15 mouse cellular contexts compared by ENCODE assay signal in the genomic region with DNA sequence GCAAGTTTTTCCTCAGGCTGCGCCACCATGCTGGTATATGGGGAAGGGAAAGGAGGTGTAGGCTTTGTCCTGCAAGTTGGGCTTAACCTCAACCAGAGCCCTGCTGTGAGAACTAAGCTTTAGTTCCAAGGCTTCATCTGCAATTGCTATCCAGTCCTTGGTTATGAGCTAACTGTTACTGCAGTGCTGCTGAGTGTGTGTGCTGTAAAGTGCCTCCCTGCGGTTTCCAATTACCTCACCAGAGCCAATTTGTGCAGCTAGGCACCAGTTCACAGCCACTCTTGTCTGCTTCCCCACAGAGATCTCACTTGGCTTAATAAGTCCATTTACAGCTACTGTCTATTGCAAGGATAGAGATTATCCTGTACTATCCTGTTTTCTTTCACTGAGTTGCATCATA. TPM values are rescaled to one million over a fixed set of nuclear protein-coding genes. Genes with fewer than 3 reads are reported as not detected.
DNase-seq lines count a peak whose midpoint lies in the region; ATAC-seq lines count a peak whose summit lies in the region.
"Had no signal": no experiment of that assay in that cellular context is flagged by ENCODE, and none has a peak within 500 bp of the region (broad histone marks: within the 10 kb centered on the region; RNA-seq: fewer than 3 reads in every experiment).

No protein-coding gene starts in this region.

- H3K4me3 ChIP-seq in hindbrain, embryonic 14.5 days (replicated peaks; ENCODE audit: low read length), result no peak overlapping the region
- H3K4me3 ChIP-seq in hindbrain, embryonic 11.5 days (ENCODE audit: low read depth, low read length), result no peak overlapping the region
- no peak overlapping the region for H3K4me3 ChIP-seq in embryonic facial prominence, embryonic 14.5 days (ENCODE audit: low read depth, low read length)
- no peak overlapping the region for H3K4me3 ChIP-seq in midbrain, embryonic 16.5 days (ENCODE audit: low read depth, low read length)
- H3K4me3 ChIP-seq: heart, embryonic 12.5 days; hindbrain, embryonic 13.5 days; kidney, embryonic 15.5 days; megakaryocyte, embryonic 14.5 days had no signal

- H3K4me2 ChIP-seq in hindbrain, embryonic 14.5 days (replicated peaks), result no peak overlapping the region
- H3K4me2 ChIP-seq in hindbrain, embryonic 11.5 days (replicated peaks; ENCODE audit: low read depth, low read length), result no peak overlapping the region
- no peak overlapping the region for H3K4me2 ChIP-seq in embryonic facial prominence, embryonic 14.5 days (ENCODE audit: low read depth, low read length)
- H3K4me2 ChIP-seq in midbrain, embryonic 16.5 days (ENCODE audit: low read length), result no peak overlapping the region
- H3K4me2 ChIP-seq: heart, embryonic 12.5 days; hindbrain, embryonic 13.5 days; kidney, embryonic 15.5 days had no signal

- H3K36me3 ChIP-seq in hindbrain, embryonic 14.5 days (replicated peaks; ENCODE audit: control insufficient read depth, insufficient read depth), result no peaks in the 10 kb centered on the region
- no peaks in the 10 kb centered on the region for H3K36me3 ChIP-seq in hindbrain, embryonic 11.5 days (ENCODE audit: control insufficient read depth, insufficient read depth, low read length)
- H3K36me3 ChIP-seq in embryonic facial prominence, embryonic 14.5 days (ENCODE audit: control insufficient read depth, insufficient read depth, low read length), result no peaks in the 10 kb centered on the region
- no peaks in the 10 kb centered on the region for H3K36me3 ChIP-seq in midbrain, embryonic 16.5 days (ENCODE audit: control insufficient read depth, insufficient read depth, low read length)
- H3K36me3 ChIP-seq: heart, embryonic 12.5 days; hindbrain, embryonic 13.5 days; kidney, embryonic 15.5 days had no signal

- no peaks in the 10 kb centered on the region for H3K4me1 ChIP-seq in hindbrain, embryonic 14.5 days (replicated peaks; ENCODE audit: control insufficient read depth, insufficient read depth, low read length)
- no peaks in the 10 kb centered on the region for H3K4me1 ChIP-seq in hindbrain, embryonic 11.5 days (replicated peaks; ENCODE audit: control insufficient read depth, insufficient read depth, low read length)
- H3K4me1 ChIP-seq in embryonic facial prominence, embryonic 14.5 days (ENCODE audit: control insufficient read depth, insufficient read depth, low read length), result no peaks in the 10 kb centered on the region
- no peaks in the 10 kb centered on the region for H3K4me1 ChIP-seq in midbrain, embryonic 16.5 days (ENCODE audit: control insufficient read depth, insufficient read depth, low read length)
- H3K4me1 ChIP-seq: heart, embryonic 12.5 days; hindbrain, embryonic 13.5 days; kidney, embryonic 15.5 days; megakaryocyte, embryonic 14.5 days had no signal

- H3K9me3 ChIP-seq in hindbrain, embryonic 14.5 days (ENCODE audit: control insufficient read depth, low read length), result no peaks in the 10 kb centered on the region
- H3K9me3 ChIP-seq in hindbrain, embryonic 11.5 days (ENCODE audit: control insufficient read depth, low read length), result no peaks in the 10 kb centered on the region
- no peaks in the 10 kb centered on the region for H3K9me3 ChIP-seq in embryonic facial prominence, embryonic 14.5 days (ENCODE audit: control insufficient read depth, low read length)
- H3K9me3 ChIP-seq in midbrain, embryonic 16.5 days (replicated peaks; ENCODE audit: control insufficient read depth, low read length, poor library complexity, severe bottlenecking), result no peaks in the 10 kb centered on the region
- H3K9me3 ChIP-seq: heart, embryonic 12.5 days; hindbrain, embryonic 13.5 days; kidney, embryonic 15.5 days; megakaryocyte, embryonic 14.5 days had no signal

- peak; percentile 24 for DNase-seq in hindbrain, embryonic 14.5 days (ENCODE audit: low spot score)
- DNase-seq in hindbrain, embryonic 11.5 days (ENCODE audit: low spot score), result no peak
- peak; percentile 40 for DNase-seq in Muller cell, postnatal 12 days (ENCODE audit: inconsistent ontology term)
- DNase-seq in embryonic facial prominence, embryonic 14.5 days (ENCODE audit: low spot score), result peak; percentile 2
- no peak for DNase-seq in spleen, postnatal 10 days (ENCODE audit: low spot score in 2 of 2)
- no peak for DNase-seq in lung, postnatal 36 days
- DNase-seq: cerebellum, adult 11 months; layer of hippocampus, adult 9-11 months; lung, adult 2 months; thymus, adult 2 months had no signal

- H3K27ac ChIP-seq in hindbrain, embryonic 14.5 days, result no peak overlapping the region
- no peak overlapping the region for H3K27ac ChIP-seq in hindbrain, embryonic 11.5 days (ENCODE audit: low read depth, low read length)
- H3K27ac ChIP-seq in embryonic facial prominence, embryonic 14.5 days (replicated peaks; ENCODE audit: low read depth, low read length), result no peak overlapping the region
- no peak overlapping the region for H3K27ac ChIP-seq in midbrain, embryonic 16.5 days (ENCODE audit: low read length)
- H3K27ac ChIP-seq: hindbrain, embryonic 13.5 days; kidney, embryonic 15.5 days had no signal

- no peak overlapping the region for H3K9ac ChIP-seq in hindbrain, embryonic 14.5 days
- no peak overlapping the region for H3K9ac ChIP-seq in hindbrain, embryonic 11.5 days (ENCODE audit: low read depth, low read length)
- H3K9ac ChIP-seq in embryonic facial prominence, embryonic 14.5 days (ENCODE audit: low read depth, low read length), result no peak overlapping the region
- H3K9ac ChIP-seq in midbrain, embryonic 16.5 days (ENCODE audit: low read depth, low read length), result no peak overlapping the region
- H3K9ac ChIP-seq: heart, embryonic 12.5 days; hindbrain, embryonic 13.5 days; kidney, embryonic 15.5 days had no signal

- ATAC-seq in hindbrain, embryonic 14.5 days (ENCODE audit: low FRiP score), result peak; percentile 34; the same call in 1 of the 2 replicates
- ATAC-seq in hindbrain, embryonic 11.5 days (ENCODE audit: low FRiP score), result no peak
- no peak for ATAC-seq in embryonic facial prominence, embryonic 14.5 days (ENCODE audit: low read depth)
- ATAC-seq in midbrain, embryonic 16.5 days, result peak; percentile 48; the same call in 1 of the 2 replicates

- H3K27me3 ChIP-seq in hindbrain, embryonic 14.5 days (ENCODE audit: control insufficient read depth, insufficient read depth, low read length), result no peaks in the 10 kb centered on the region
- H3K27me3 ChIP-seq in hindbrain, embryonic 11.5 days (ENCODE audit: control insufficient read depth, insufficient read depth, low read length), result no peaks in the 10 kb centered on the region
- no peaks in the 10 kb centered on the region for H3K27me3 ChIP-seq in embryonic facial prominence, embryonic 14.5 days (replicated peaks; ENCODE audit: control insufficient read depth, insufficient read depth, low read length)
- no peaks in the 10 kb centered on the region for H3K27me3 ChIP-seq in midbrain, embryonic 16.5 days (ENCODE audit: control insufficient read depth, insufficient read depth, low read depth, low read length)
- H3K27me3 ChIP-seq: heart, embryonic 12.5 days; hindbrain, embryonic 13.5 days; kidney, embryonic 15.5 days had no signal

- 53% methylated on average over 2 of the region's 2 CpGs for WGBS in hindbrain, embryonic 14.5 days
- WGBS in hindbrain, embryonic 11.5 days, result 43% methylated on average over 2 of the region's 2 CpGs
- 58% methylated on average over 2 of the region's 2 CpGs for WGBS in embryonic facial prominence, embryonic 14.5 days
- WGBS in midbrain, embryonic 16.5 days, result 27% methylated on average over 2 of the region's 2 CpGs

RNA-seq across cellular contexts. Expression of a gene that starts 16.1 kb away (rescaled TPM):
- polyA plus RNA-seq in hindbrain, embryonic 14.5 days (2014; fragmentation: Nextera tagmentation; extraction: Ambion mirVana), result 0.92 and 1.1 TPM in 2 replicates
- polyA plus RNA-seq in hindbrain, embryonic 11.5 days (2014; fragmentation: Nextera tagmentation; extraction: Ambion mirVana), result 0.82 and 1.7 TPM in 2 replicates
- polyA plus RNA-seq in embryonic facial prominence, embryonic 14.5 days (2014; fragmentation: Nextera tagmentation; extraction: Ambion mirVana), result 2.4 and 2.6 TPM in 2 replicates
- polyA plus RNA-seq in midbrain, embryonic 16.5 days (2015; fragmentation: Nextera tagmentation; extraction: Ambion mirVana), result 0.41 and 0.44 TPM in 2 replicates

Comparison
In these comparisons a context has a peak if more than half of its experiments do, and no peak if none do; other contexts are left out.
1. ATAC-seq: peak in hindbrain, embryonic 14.5 days (single experiment) and midbrain, embryonic 16.5 days (single experiment); none in hindbrain, embryonic 11.5 days (single experiment) and embryonic facial prominence, embryonic 14.5 days (single experiment).
2. DNase-seq: peak in hindbrain, embryonic 14.5 days (single experiment), Muller cell, postnatal 12 days (single experiment) and embryonic facial prominence, embryonic 14.5 days (single experiment); none in hindbrain, embryonic 11.5 days (single experiment), spleen, postnatal 10 days (0 of 2) and lung, postnatal 36 days (single experiment).